Mouse (Mus musculus) liver, postnatal 0 days (tissue): ENCODE measurements around the gene Armh1. TPM values are rescaled to one million over a fixed set of nuclear protein-coding genes. Genes with fewer than 3 reads are reported as not detected.

Experiments
- ATAC-seq: fragments of 200-750 bp; cut with Nextera tagmentation; 2 replicates; pipeline ENCODE4 v1.8.0; 2017; ENCODE audit warnings: mild to moderate bottlenecking, moderate library complexity
- DNase-seq: peaks from one replicate; pipeline ENCODE4 v3.0.0-alpha.2; 2016
- H3K27ac ChIP-seq: fragments of 300-500 bp; sonication (generic); 2 replicates; pipeline ENCODE4 v1.5.1; 2014; ENCODE audit warnings: antibody characterized with exemption, moderate library complexity, mild to moderate bottlenecking, low read depth
- H3K27me3 ChIP-seq: fragments of 300-500 bp; sonication (generic); 2 replicates; pipeline ENCODE4 v1.6.1; 2014; ENCODE audit warnings: low read length, control low read depth, mixed read lengths; ENCODE audit not compliant: insufficient read depth
- H3K36me3 ChIP-seq: fragments of 300-500 bp; sonication (generic); replicated peaks from 2 replicates; pipeline ENCODE4 v1.6.1; 2014; ENCODE audit warnings: mild to moderate bottlenecking, control low read depth, low read length, moderate library complexity, mixed read lengths; ENCODE audit not compliant: insufficient read depth
- H3K4me1 ChIP-seq: fragments of 300-500 bp; sonication (generic); 2 replicates; pipeline ENCODE4 v1.6.1; 2014; ENCODE audit warnings: antibody characterized with exemption, mild to moderate bottlenecking, control low read depth; ENCODE audit not compliant: insufficient read depth
- H3K4me2 ChIP-seq: fragments of 300-500 bp; sonication (generic); 2 replicates; pipeline ENCODE4 v1.6.1; 2014; ENCODE audit warnings: low read depth, mild to moderate bottlenecking, low read length, moderate library complexity, mixed read lengths
- H3K4me3 ChIP-seq: fragments of 300-500 bp; sonication (generic); 2 replicates; pipeline ENCODE4 v1.5.1; 2014; ENCODE audit warnings: low read depth, low read length
- H3K9ac ChIP-seq: fragments of 300-500 bp; sonication (generic); replicated peaks from 2 replicates; pipeline ENCODE4 v1.6.1; 2014; ENCODE audit warnings: mild to moderate bottlenecking, moderate library complexity
- H3K9me3 ChIP-seq: fragments of 300-500 bp; sonication (generic); 2 replicates; pipeline ENCODE4 v1.6.1; 2016; ENCODE audit warnings: mild to moderate bottlenecking, control low read depth, low read length, mixed read lengths
- CTCF ChIP-seq: sonication (generic); IDR thresholded peaks from 2 replicates; pipeline ENCODE4 v1.5.1; 2016; ENCODE audit warnings: antibody characterized with exemption, low read depth
- EP300 ChIP-seq: IDR thresholded peaks from 2 replicates; pipeline ENCODE4 v1.6.1; 2016; ENCODE audit warnings: antibody characterized with exemption, low read depth, mild to moderate bottlenecking
- WGBS: fragments of 180-500 bp; shearing (Covaris S2); extraction: QIAGEN DNeasy Blood & Tissue Kit; methylation state at CpG from one replicate; pipeline ENCODE4 v1.1.7; 2014; ENCODE audit not compliant: insufficient replicate concordance; 5-methylcytosine and 5-hydroxymethylcytosine counted together
- polyA plus RNA-seq: library from polyadenylated mRNA; unstranded; fragments of >200 nt; fragmentation: Nextera tagmentation; extraction: Ambion mirVana; gene quantifications from 2 replicates; pipeline ENCODE4 v1.2.1, GENCODE M21; 2015

Gene Armh1
- polyA plus RNA-seq, 1 experiment from 2014 or later: not detected

DNA sequence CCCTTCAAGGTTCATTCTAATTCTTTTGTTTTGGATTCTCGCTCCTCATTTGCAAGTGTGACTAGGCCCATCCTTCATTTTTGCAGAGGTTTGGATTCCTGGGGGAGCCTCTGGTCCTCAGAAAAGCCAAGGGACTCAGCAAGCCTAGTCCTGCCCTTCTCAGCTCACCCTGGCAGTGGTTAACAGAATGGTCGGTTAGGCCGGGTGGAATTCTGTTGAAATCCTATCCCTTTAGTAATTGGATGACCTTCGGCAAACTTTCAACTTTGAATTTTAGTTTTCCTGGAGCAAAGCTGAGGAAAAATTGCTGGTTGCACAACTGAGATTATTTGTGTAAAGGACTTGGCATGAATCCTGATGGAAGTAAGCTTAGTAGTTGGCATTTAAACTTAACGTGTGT, 426 bp upstream of the Armh1 start:
- peak; percentile 63; the same call in 1 of the 2 replicates for TF ChIP-seq EP300
- TF ChIP-seq CTCF: no peak

DNA sequence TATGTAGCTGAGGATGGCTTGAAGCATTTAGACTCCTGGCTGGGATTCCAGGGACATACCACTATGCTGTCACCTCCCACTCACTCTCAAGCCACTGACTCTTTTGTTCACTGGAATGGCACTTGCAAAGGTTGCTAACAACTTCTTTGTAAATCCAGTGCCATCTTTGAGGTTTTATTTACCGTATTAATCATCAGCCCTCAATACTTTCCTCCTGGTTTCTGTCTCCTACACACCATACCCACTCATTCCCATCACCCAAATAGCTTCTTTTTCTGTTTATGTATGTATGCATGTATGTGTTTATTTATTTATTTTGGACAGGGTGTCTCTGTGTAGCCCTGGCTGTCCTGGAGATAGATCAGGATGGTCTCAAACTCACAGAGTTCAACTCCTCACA, 943 bp downstream of the Armh1 start:
- Histone ChIP-seq H3K36me3 (no peaks in the 10 kb centered on the region), H3K9me3 (no peaks in the 10 kb centered on the region), H3K27me3 (no peaks in the 10 kb centered on the region), H3K4me2 (peak overlapping the region; percentile 73), H3K9ac (no peak overlapping the region), H3K4me3 (peak overlapping the region; percentile 53; the same call in 1 of the 2 replicates), H3K4me1 (peaks cover 31% of the 10 kb centered on the region), H3K27ac (no peak overlapping the region)
- TF ChIP-seq CTCF (no peak), EP300 (no peak)
- 88% methylated on average over 1 of the region's 1 CpGs for WGBS
- ATAC-seq (no peak), DNase-seq (no peak)

More for the DNA sequence above, 426 bp upstream of the Armh1 start:
- Histone ChIP-seq H3K4me2 (peak overlapping the region; percentile 73), H3K9me3 (no peaks in the 10 kb centered on the region), H3K4me1 (peaks cover 31% of the 10 kb centered on the region), H3K27ac (peak overlapping the region; percentile 76), H3K36me3 (no peaks in the 10 kb centered on the region), H3K9ac (peak overlapping the region; percentile 53), H3K27me3 (no peaks in the 10 kb centered on the region), H3K4me3 (peak overlapping the region; percentile 53)
- DNase-seq (no peak), ATAC-seq (peak; percentile 66)
- 41% methylated on average over 5 of the region's 5 CpGs for WGBS

DNA sequence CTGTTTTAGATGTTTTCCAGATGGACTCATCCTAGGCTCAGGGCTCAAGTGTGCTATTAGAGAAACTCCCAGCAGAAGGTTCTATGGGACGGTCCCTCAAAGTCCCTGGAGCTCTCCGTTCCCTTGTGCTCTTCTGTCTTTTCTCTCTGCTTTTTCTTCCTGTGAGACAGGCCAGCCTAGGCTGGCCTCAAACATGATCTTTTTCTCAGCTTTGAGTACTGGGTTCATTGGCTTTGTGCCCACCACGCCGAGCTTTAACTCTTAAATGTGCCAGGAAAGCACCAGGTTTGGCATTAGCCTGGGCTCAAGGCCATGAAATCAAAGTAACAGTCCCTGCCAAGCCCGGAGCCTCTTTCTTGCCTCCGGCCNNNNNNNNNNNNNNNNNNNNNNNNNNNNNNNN, 11.1 kb downstream of the Armh1 start:
- Histone ChIP-seq H3K4me1 (no peaks in the 10 kb centered on the region), H3K4me2 (no peak overlapping the region), H3K4me3 (no peak overlapping the region), H3K9me3 (no peaks in the 10 kb centered on the region), H3K27ac (no peak overlapping the region), H3K9ac (no peak overlapping the region), H3K36me3 (no peaks in the 10 kb centered on the region), H3K27me3 (no peaks in the 10 kb centered on the region)
- 76% methylated on average over 6 of the region's 6 CpGs for WGBS
- TF ChIP-seq CTCF (no peak), EP300 (no peak)
- ATAC-seq (no peak), DNase-seq (no peak)

DNA sequence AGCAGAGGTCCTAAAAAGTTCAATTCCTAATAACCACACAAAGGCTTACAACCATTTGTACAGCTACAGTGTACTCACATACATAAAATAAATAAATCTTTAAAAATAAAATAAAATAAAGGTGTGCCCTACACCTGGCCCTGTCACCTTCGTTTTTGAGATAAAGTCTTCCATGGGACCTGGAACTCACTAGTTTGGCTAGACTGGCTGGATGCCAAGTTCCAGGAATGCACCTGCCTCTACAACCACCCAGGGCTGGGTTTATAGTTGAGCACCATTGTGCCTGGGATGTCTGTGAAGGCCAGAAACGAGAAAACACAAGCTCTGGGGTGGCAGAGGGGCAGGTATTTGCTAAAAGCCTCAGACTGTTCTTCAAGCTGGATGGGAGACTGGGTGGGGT, 12.8 kb downstream of the Armh1 start:
- TF ChIP-seq EP300 (no peak), CTCF (no peak)
- Histone ChIP-seq H3K9ac (no peak overlapping the region), H3K4me2 (no peak overlapping the region), H3K4me1 (no peaks in the 10 kb centered on the region), H3K27ac (no peak overlapping the region), H3K9me3 (no peaks in the 10 kb centered on the region), H3K4me3 (no peak overlapping the region), H3K27me3 (no peaks in the 10 kb centered on the region), H3K36me3 (no peaks in the 10 kb centered on the region)
- DNase-seq (no peak), ATAC-seq (no peak)
- WGBS: 33% methylated on average over 2 of the region's 2 CpGs

DNA sequence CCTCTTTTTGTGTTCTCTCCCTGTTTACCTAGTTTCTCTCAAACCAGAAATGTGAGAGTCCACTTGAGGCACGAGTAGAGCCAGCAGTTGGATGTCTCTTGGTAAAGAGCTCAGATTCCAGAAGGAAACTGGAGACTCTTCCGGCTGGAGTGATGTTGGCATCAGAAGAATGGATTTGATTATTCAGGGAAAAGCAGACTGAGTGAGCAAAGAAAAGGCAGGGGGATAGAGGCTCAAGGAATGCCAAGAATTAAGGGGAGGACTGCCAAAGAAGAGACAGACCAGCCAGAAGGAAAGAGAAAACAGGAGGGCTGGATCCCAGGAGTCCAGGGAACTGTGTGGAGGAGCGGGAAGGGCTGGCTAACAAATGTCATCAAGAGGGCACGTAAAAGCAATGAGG, 16.1 kb downstream of the Armh1 start:
- DNase-seq: no peak
- H3K4me2 ChIP-seq: no peak overlapping the region
- TF ChIP-seq EP300 (no peak), CTCF (no peak)
- H3K27me3 ChIP-seq: no peaks in the 10 kb centered on the region
- H3K27ac ChIP-seq: no peak overlapping the region
- ATAC-seq: no peak
- H3K9ac ChIP-seq: no peak overlapping the region
- H3K4me3 ChIP-seq: no peak overlapping the region
- H3K9me3 ChIP-seq: no peaks in the 10 kb centered on the region
- 65% methylated on average over 4 of the region's 4 CpGs for WGBS
- H3K36me3 ChIP-seq: no peaks in the 10 kb centered on the region
- H3K4me1 ChIP-seq: peaks cover 3% of the 10 kb centered on the region; the same call in 1 of the 2 replicates

DNA sequence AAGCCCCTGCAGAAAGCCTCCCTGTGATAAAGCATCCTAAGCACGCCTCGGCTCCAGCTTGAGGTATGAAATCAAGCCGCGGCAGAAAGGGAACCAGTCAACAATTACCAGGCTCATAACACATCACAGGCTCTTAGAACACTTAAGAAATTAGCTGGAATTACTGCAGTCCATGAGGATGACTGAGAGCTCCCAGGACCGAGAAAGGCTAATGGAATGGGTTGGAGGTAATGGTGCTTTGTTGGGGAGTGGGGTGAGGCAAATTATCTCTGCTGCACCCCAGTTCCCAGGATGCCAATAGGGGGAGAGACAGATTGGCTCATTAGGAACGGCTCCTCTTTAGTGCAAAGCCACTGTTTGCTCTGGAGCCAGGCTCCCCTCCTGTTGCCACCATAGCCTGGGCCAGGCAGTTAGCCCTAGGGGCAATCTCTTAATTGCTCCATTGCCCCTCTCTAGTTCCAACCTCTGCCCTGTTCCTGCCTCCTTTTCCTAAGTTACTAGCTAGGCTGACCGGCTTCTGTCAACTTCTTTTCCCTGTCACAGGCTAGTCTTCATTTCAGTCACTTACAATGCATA, 17.7 kb downstream of the Armh1 start:
- Histone ChIP-seq H3K27ac (no peak overlapping the region), H3K4me3 (no peak overlapping the region), H3K27me3 (no peaks in the 10 kb centered on the region), H3K9me3 (no peaks in the 10 kb centered on the region), H3K9ac (no peak overlapping the region), H3K4me1 (peaks cover 3% of the 10 kb centered on the region; the same call in 1 of the 2 replicates), H3K4me2 (no peak overlapping the region), H3K36me3 (no peaks in the 10 kb centered on the region)
- 66% methylated on average over 7 of the region's 7 CpGs for WGBS
- DNase-seq (no peak), ATAC-seq (no peak)
- TF ChIP-seq EP300 (no peak), CTCF (no peak)
